Mouse (Mus musculus) testis, adult 2 months (tissue): ENCODE measurements at regions not wholly inside any gene's neighbourhood (a gene's known extent, or its start where the extent isn't known, plus 50 kb on each side); places are given as distances from the start of the nearest gene placed in this dataset.

Source experiments
- CTCF ChIP-seq: fragments of 200-500 bp; IDR thresholded peaks from 2 replicates; pipeline ENCODE4 v1.5.1; 2012; ENCODE audit warnings: low read depth, mild to moderate bottlenecking, inconsistent platforms, low read length, moderate library complexity; ENCODE audit not compliant: control insufficient read depth, insufficient read depth, insufficient replicate concordance
- POLR2A ChIP-seq: fragments of 200-500 bp; IDR thresholded peaks from 2 replicates; pipeline ENCODE4 v1.6.1; 2012; ENCODE audit warnings: low read depth, mild to moderate bottlenecking, inconsistent platforms, low read length, moderate library complexity; ENCODE audit not compliant: control insufficient read depth

GRCm38 (mm10) chr9:85635438-85636130 lies 113.5 kb downstream of the Ibtk start:
- no peak for TF ChIP-seq CTCF
- no peak for TF ChIP-seq POLR2A
